Mouse (Mus musculus) kidney, postnatal 0 days (tissue): ENCODE measurements around the gene Bcas1. TPM values are rescaled to one million over a fixed set of nuclear protein-coding genes. Genes with fewer than 3 reads are reported as not detected.

Experiments
- ATAC-seq: fragments of 200-750 bp; cut with Nextera tagmentation; replicated peaks from 2 replicates; pipeline ENCODE4 v1.8.0; 2017; ENCODE audit warnings: low read depth, moderate number of reproducible peaks, moderate TSS enrichment, moderate library complexity; ENCODE audit not compliant: low FRiP score
- DNase-seq: peaks from one replicate; pipeline ENCODE4 v3.0.0-alpha.2; 2016; ENCODE audit warnings: low spot score
- H3K27ac ChIP-seq: fragments of 300-500 bp; sonication (generic); 2 replicates; pipeline ENCODE4 v1.5.1; 2014; ENCODE audit warnings: mild to moderate bottlenecking
- H3K27me3 ChIP-seq: fragments of 300-500 bp; sonication (generic); 2 replicates; pipeline ENCODE4 v1.6.1; 2014; ENCODE audit warnings: low read length, mixed read lengths; ENCODE audit not compliant: insufficient read depth
- H3K36me3 ChIP-seq: fragments of 300-500 bp; sonication (generic); 2 replicates; pipeline ENCODE4 v1.6.1; 2014; ENCODE audit warnings: low read length, mixed read lengths; ENCODE audit not compliant: insufficient read depth
- H3K4me1 ChIP-seq: fragments of 300-500 bp; sonication (generic); replicated peaks from 2 replicates; pipeline ENCODE4 v1.6.1; 2014; ENCODE audit warnings: antibody characterized with exemption, low read length, mixed read lengths; ENCODE audit not compliant: insufficient read depth
- H3K4me2 ChIP-seq: fragments of 300-500 bp; sonication (generic); 2 replicates; pipeline ENCODE4 v1.6.1; 2014; ENCODE audit warnings: mild to moderate bottlenecking, low read length, moderate library complexity, mixed read lengths
- H3K4me3 ChIP-seq: fragments of 300-500 bp; sonication (generic); replicated peaks from 2 replicates; pipeline ENCODE4 v1.5.1; 2014; ENCODE audit warnings: low read depth, low read length
- H3K9ac ChIP-seq: fragments of 300-500 bp; sonication (generic); 2 replicates; pipeline ENCODE4 v1.6.1; 2014; ENCODE audit warnings: low read depth, low read length
- H3K9me3 ChIP-seq: fragments of 300-500 bp; sonication (generic); replicated peaks from 2 replicates; pipeline ENCODE4 v1.6.1; 2016; ENCODE audit warnings: low read length, inconsistent platforms, mixed read lengths
- CTCF ChIP-seq: IDR thresholded peaks from 2 replicates; pipeline ENCODE4 v1.5.1; 2016; ENCODE audit warnings: antibody characterized with exemption, low read depth, mild to moderate bottlenecking, moderate library complexity
- WGBS: fragments of 180-500 bp; shearing (Covaris S2); extraction: QIAGEN DNeasy Blood & Tissue Kit; methylation state at CpG from one replicate; pipeline ENCODE4 v1.1.7; 2014; 5-methylcytosine and 5-hydroxymethylcytosine counted together
- polyA plus RNA-seq: library from polyadenylated mRNA; unstranded; fragments of >200 nt; fragmentation: Nextera tagmentation; extraction: Ambion mirVana; gene quantifications from 2 replicates; pipeline ENCODE4 v1.2.1, GENCODE M21; 2015

The Bcas1 gene
- 0.61 and 0.94 TPM in 2 replicates for polyA plus RNA-seq

- no peak within 1 kb of the TSS for H3K4me2 ChIP-seq
- no peak within 1 kb of the TSS for H3K4me3 ChIP-seq
- WGBS, result 70% methylated on average over 8 of the region's 8 CpGs
- H3K27ac ChIP-seq, result no peak within 1 kb of the TSS
- no peaks in the 10 kb centered on the region for H3K27me3 ChIP-seq
- H3K4me1 ChIP-seq, result no peaks in the 10 kb centered on the region
- no peak for TF ChIP-seq CTCF
- no peaks in the 10 kb centered on the region for H3K9me3 ChIP-seq
- ATAC-seq (no peak), DNase-seq (no peak)
- H3K9ac ChIP-seq, result no peak within 1 kb of the TSS
- no peaks in the 10 kb centered on the region for H3K36me3 ChIP-seq
Measured at GRCm38 (mm10) chr2:170427704-170428103, at the start of gene Bcas1. TSS of gene Bcas1 (minus strand) at chr2:170427845.

DNA sequence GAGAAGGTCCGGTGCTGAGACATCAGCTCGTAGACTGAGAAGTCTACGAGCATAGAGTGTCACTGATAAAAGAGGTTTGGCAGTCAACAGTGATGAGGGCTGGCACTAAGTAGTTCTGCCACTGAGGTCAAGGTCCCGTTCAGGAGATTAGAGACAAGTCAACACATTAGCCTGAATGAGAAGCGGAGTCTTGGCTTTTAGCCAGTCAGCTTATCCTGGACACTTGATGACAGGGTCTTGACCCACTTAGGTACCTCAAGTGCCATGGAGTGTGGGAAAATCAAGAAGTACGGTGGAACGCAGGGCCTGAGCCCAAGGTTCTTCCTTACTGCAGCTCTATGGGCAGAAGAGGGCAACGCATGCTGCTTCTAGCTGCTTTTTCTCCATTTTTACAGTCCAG lies 49.0 kb upstream of the Bcas1 start:
- H3K36me3 ChIP-seq, result no peaks in the 10 kb centered on the region
- no peak overlapping the region for H3K4me3 ChIP-seq
- no peak overlapping the region for H3K9ac ChIP-seq
- ATAC-seq, result no peak
- H3K4me2 ChIP-seq, result no peak overlapping the region
- no peaks in the 10 kb centered on the region for H3K4me1 ChIP-seq
- no peak overlapping the region for H3K27ac ChIP-seq
- no peak for DNase-seq
- no peak for TF ChIP-seq CTCF
- no peaks in the 10 kb centered on the region for H3K9me3 ChIP-seq
- 85% methylated on average over 8 of the region's 8 CpGs for WGBS
- H3K27me3 ChIP-seq, result no peaks in the 10 kb centered on the region

- no peak overlapping the region for H3K4me3 ChIP-seq
- no peaks in the 10 kb centered on the region for H3K36me3 ChIP-seq
- H3K9me3 ChIP-seq, result no peaks in the 10 kb centered on the region
- no peak overlapping the region for H3K9ac ChIP-seq
- DNase-seq, result no peak
- 82% methylated on average over 11 of the region's 11 CpGs for WGBS
- TF ChIP-seq CTCF, result peak; percentile 48
- no peak overlapping the region for H3K4me2 ChIP-seq
- H3K27ac ChIP-seq, result no peak overlapping the region
- H3K4me1 ChIP-seq, result no peaks in the 10 kb centered on the region
- no peaks in the 10 kb centered on the region for H3K27me3 ChIP-seq
- ATAC-seq, result no peak
Measured at GRCm38 (mm10) chr2:170476215-170476614, 48.6 kb upstream of the Bcas1 start.

DNA sequence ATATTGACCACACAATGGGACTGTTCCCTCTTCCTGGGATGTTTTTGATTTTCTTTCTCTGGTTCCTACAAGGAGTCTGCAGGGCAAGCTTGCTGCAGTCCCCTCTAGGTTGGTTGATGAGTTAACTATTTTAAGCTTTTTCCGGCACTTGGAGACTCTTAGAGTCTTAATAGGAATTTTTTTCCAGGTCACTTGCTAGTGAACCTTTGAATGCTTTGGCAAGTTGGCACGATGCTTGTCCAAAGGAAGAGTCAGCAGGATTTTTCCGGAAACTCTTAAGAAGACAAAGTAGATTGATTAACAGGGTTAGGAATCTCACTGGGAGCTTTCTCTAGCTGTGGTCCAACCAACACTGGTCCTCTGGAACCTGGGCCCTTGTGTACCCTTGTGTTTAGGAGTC lies 47.5 kb upstream of the Bcas1 start:
- H3K9me3 ChIP-seq, result no peaks in the 10 kb centered on the region
- DNase-seq, result no peak
- H3K4me1 ChIP-seq, result peaks cover 2% of the 10 kb centered on the region; the same call in 1 of the 2 replicates
- H3K4me3 ChIP-seq, result no peak overlapping the region
- no peaks in the 10 kb centered on the region for H3K36me3 ChIP-seq
- no peak overlapping the region for H3K4me2 ChIP-seq
- no peak overlapping the region for H3K9ac ChIP-seq
- no peak overlapping the region for H3K27ac ChIP-seq
- H3K27me3 ChIP-seq, result no peaks in the 10 kb centered on the region
- ATAC-seq, result peak; percentile 75
- no peak for TF ChIP-seq CTCF
- 52% methylated on average over 3 of the region's 3 CpGs for WGBS

DNA sequence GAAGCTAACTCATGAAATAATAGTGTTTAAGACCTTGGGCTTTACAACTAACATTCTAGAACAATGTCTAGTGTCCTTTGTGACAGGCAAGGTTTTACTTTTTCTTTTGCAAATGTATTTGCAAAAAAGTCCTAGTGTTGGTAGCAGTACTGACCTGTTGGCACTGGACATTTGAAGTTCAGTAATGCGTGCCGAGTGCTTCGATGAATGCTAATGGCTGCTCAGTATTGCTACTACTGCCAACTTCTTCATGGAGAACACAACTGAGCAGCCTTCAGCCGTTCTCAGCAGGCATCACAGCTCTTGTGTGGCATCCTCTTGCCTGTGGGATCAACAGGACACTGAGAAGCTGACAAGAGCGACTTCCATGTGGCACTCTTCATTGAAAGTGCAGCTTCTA lies 46.5 kb upstream of the Bcas1 start:
- Histone ChIP-seq H3K27ac (no peak overlapping the region), H3K9me3 (no peaks in the 10 kb centered on the region), H3K4me2 (no peak overlapping the region), H3K9ac (no peak overlapping the region), H3K4me3 (no peak overlapping the region), H3K27me3 (no peaks in the 10 kb centered on the region), H3K36me3 (no peaks in the 10 kb centered on the region), H3K4me1 (peaks cover 11% of the 10 kb centered on the region; the same call in 1 of the 2 replicates)
- DNase-seq, result no peak
- TF ChIP-seq CTCF, result no peak
- ATAC-seq, result no peak
- WGBS, result 88% methylated on average over 5 of the region's 5 CpGs

DNA sequence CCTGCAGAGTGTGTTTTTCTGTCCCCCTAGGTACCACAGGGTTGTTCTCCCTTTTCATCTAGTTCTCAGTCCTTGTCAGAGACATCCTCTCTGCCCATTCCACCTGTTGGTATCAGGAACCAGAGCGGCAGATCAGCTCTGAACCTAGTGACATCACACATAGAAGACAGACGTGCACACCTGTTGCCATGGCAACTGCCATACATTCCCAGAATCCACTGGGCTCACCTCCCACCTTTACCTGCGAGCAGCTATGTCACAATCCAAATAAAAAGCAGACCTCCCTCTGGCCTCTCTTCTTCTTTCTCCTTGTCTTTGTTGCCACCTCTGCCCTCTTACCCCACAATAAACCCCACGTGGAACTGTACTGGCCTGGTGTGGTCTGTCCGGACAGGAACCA lies 42.9 kb upstream of the Bcas1 start:
- DNase-seq (no peak), ATAC-seq (no peak)
- TF ChIP-seq CTCF, result no peak

More for the DNA sequence above, 42.9 kb upstream of the Bcas1 start:
- H3K4me2 ChIP-seq, result no peak overlapping the region
- H3K9ac ChIP-seq, result no peak overlapping the region
- WGBS, result 77% methylated on average over 5 of the region's 5 CpGs
- H3K27me3 ChIP-seq, result no peaks in the 10 kb centered on the region
- H3K9me3 ChIP-seq, result no peaks in the 10 kb centered on the region
- H3K4me1 ChIP-seq, result peaks cover 14% of the 10 kb centered on the region; the same call in 1 of the 2 replicates
- no peaks in the 10 kb centered on the region for H3K36me3 ChIP-seq
- H3K4me3 ChIP-seq, result no peak overlapping the region
- H3K27ac ChIP-seq, result no peak overlapping the region
